Mouse (Mus musculus): ENCODE measurements at regions not wholly inside any gene's neighbourhood (a gene's known extent, or its start where the extent isn't known, plus 50 kb on each side); places are given as distances from the start of the nearest gene placed in this dataset.

DNA sequence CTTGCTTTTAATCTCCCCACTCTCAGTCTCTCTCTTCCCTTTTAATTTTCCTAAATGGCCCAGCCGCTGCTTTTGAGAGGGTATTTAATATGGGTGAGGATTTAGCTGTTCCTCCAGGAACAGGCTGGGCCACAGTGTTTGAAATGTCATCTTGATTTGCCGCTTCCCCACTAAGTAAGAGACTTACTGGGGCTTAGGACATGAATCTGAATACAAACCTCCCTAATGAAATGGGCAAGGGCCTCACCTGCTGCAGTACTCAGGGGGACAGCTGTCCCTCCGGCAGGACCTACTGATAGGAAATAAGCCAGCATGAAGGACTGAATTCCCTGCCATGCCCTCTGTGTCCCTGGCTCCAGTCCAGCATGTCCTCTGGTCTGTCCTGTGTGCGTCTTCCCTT, 50.6 kb upstream of the Prr23a1 start:
- Histone ChIP-seq H3K36me3 (no peaks in the 10 kb centered on the region), H3K4me3 (replicated peaks) (no peak overlapping the region), H3K27ac (no peak overlapping the region), H3K9me3 (replicated peaks) (no peaks in the 10 kb centered on the region), H3K27me3 (no peaks in the 10 kb centered on the region), H3K4me2 (no peak overlapping the region), H3K4me1 (no peaks in the 10 kb centered on the region), H3K9ac (no peak overlapping the region)
- WGBS = 61% methylated on average over 4 of the region's 4 CpGs
- ATAC-seq (replicated peaks; ENCODE audit: low FRiP score) = no peak

DNA sequence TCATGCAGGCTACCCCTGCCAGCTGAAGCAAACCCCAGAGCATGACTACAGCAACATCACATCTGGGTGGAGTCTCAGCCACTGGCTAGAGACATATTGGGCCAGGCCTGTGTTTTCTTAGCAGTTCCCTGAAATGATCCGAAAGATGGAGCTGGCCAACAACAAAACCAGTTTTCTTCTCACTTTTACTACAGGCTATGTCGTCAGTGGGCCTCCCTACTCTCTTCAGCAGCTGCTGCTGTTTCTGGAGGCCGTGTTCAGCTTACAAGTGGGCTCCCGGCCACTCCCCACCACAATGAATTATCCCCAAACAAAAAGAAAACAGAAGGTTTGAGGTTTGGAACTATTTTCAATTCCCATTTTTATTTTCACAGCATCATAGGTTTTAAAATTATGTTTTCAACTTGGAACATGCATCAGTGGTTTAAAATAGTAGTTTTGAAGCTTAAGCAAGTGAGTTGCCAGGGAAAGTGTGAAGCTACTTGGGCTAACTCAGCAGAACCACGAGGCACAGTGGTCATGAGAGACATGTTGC, 68.6 kb upstream of the Prr23a1 start:
- WGBS = 54% methylated on average over 5 of the region's 5 CpGs
- Histone ChIP-seq H3K4me1 (no peaks in the 10 kb centered on the region), H3K4me2 (no peak overlapping the region), H3K9me3 (replicated peaks) (no peaks in the 10 kb centered on the region), H3K4me3 (replicated peaks) (no peak overlapping the region), H3K27me3 (no peaks in the 10 kb centered on the region), H3K27ac (no peak overlapping the region), H3K9ac (no peak overlapping the region), H3K36me3 (no peaks in the 10 kb centered on the region)
- no peak for ATAC-seq (replicated peaks; ENCODE audit: low FRiP score)

DNA sequence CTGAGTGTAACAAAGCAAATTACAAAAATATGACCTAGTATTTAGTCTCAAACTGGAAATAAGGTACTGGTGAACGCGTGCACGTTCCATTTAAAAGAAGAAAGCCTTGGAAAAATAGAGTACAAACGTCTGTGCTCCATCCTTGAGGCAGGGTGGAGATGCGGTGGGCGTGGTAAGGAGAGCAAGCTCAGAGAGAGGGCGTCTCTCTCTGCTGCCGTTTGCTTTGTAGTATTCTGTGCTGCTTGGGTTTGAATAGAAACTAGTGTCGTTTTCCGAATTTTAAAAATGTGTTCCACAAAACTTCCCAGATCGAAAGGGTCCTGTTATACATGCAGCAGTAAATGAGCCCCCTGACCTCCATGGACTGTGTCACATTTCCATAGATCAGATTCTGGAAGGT, 69.1 kb upstream of the Prr23a1 start:
- Histone ChIP-seq H3K9me3 (replicated peaks) (no peaks in the 10 kb centered on the region), H3K4me3 (replicated peaks) (no peak overlapping the region), H3K36me3 (no peaks in the 10 kb centered on the region), H3K27me3 (no peaks in the 10 kb centered on the region), H3K4me1 (no peaks in the 10 kb centered on the region), H3K27ac (no peak overlapping the region), H3K9ac (no peak overlapping the region), H3K4me2 (no peak overlapping the region)
- ATAC-seq (replicated peaks; ENCODE audit: low FRiP score) = no peak
- 81% methylated on average over 11 of the region's 11 CpGs for WGBS

DNA sequence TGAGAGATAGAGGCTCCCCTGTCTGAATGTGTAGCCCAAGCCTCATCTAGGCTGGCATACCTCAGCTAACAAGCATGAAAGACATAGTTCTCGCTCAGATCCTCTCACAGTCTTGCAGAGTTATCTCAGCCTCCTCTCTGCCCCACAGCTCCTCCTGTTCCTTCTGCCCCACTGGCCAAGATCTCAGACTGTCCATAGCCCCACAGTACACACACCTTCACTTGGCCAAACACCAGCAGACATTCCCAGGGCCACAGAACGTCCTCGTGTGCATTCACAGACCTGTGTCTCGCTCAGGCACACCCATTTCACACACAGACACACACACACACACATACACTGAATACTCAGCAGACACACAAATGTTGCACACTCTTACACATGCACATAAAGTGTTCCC, 87.5 kb upstream of the Prr23a1 start:
- Histone ChIP-seq H3K4me3 (replicated peaks) (no peak overlapping the region), H3K9ac (no peak overlapping the region), H3K4me1 (no peaks in the 10 kb centered on the region), H3K9me3 (replicated peaks) (no peaks in the 10 kb centered on the region), H3K4me2 (no peak overlapping the region), H3K27me3 (0 out of 2 replicates have a peak, but pooled peaks cover 7% of the 10 kb centered on the region), H3K36me3 (no peaks in the 10 kb centered on the region), H3K27ac (no peak overlapping the region)
- no peak for ATAC-seq (replicated peaks; ENCODE audit: low FRiP score)
- 81% methylated on average over 4 of the region's 4 CpGs for WGBS

DNA sequence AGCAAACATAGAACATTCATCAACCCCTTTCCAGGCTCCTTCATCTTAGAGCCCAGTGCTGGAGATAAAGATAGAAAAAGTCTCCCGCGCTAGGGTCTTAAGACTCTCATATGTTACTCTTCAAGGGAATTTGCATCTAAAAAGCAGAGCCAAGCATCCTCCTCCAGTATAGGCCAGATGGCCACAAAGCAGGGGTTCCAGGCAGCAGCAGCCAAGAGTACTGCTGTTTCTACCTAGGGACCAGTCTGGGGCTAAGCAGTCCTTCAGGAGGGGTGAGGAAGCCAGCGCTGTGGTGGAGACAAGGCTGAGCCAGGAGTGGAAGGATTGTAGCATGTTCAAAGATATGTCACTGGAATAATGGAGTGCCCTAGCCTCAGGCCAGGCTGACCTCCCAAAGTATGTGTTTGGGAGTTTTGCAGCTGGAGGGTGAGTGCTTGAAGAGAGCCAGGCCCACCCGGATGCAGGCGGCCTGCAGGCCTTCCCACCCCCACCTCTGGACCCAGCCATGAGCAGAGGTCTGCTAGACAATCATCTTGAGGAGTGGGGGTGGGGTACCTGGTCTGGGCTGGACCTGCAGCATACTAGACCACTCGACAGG, 88.8 kb upstream of the Prr23a1 start:
- Histone ChIP-seq H3K4me2 (no peak overlapping the region), H3K9me3 (replicated peaks) (no peaks in the 10 kb centered on the region), H3K4me1 (no peaks in the 10 kb centered on the region), H3K27me3 (0 out of 2 replicates have a peak, but pooled peaks cover 7% of the 10 kb centered on the region), H3K9ac (no peak overlapping the region), H3K36me3 (no peaks in the 10 kb centered on the region), H3K27ac (no peak overlapping the region), H3K4me3 (replicated peaks) (no peak overlapping the region)
- 76% methylated on average over 6 of the region's 6 CpGs for WGBS
- peak; percentile 52; the same call in 1 of the 2 replicates for ATAC-seq (replicated peaks; ENCODE audit: low FRiP score)

- Histone ChIP-seq H3K36me3 (no peaks in the 10 kb centered on the region), H3K9me3 (replicated peaks) (no peaks in the 10 kb centered on the region), H3K27ac (no peak overlapping the region), H3K27me3 (no peaks in the 10 kb centered on the region), H3K4me3 (replicated peaks) (no peak overlapping the region), H3K9ac (no peak overlapping the region), H3K4me2 (no peak overlapping the region), H3K4me1 (no peaks in the 10 kb centered on the region)
- ATAC-seq (replicated peaks; ENCODE audit: low FRiP score) = no peak
These were observed 98.5 kb upstream of the Prr23a1 start for GRCm38 (mm10) chr9:98743785-98744184.

GRCm38 (mm10) chr9:98727276-98727860, 114.9 kb upstream of the Prr23a1 start:
- Histone ChIP-seq H3K36me3 (no peaks in the 10 kb centered on the region), H3K4me2 (no peak overlapping the region), H3K9ac (no peak overlapping the region), H3K4me3 (replicated peaks) (no peak overlapping the region), H3K27me3 (no peaks in the 10 kb centered on the region), H3K9me3 (replicated peaks) (no peaks in the 10 kb centered on the region), H3K4me1 (peaks cover 8% of the 10 kb centered on the region; the same call in 1 of the 2 replicates), H3K27ac (no peak overlapping the region)
- WGBS = 71% methylated on average over 5 of the region's 5 CpGs
- no peak for ATAC-seq (replicated peaks; ENCODE audit: low FRiP score)

GRCm38 (mm10) chr9:98726638-98727037, 115.7 kb upstream of the Prr23a1 start:
- H3K36me3 ChIP-seq = no peaks in the 10 kb centered on the region
- no peaks in the 10 kb centered on the region for H3K27me3 ChIP-seq
- H3K9ac ChIP-seq = no peak overlapping the region
- no peak overlapping the region for H3K4me3 ChIP-seq (replicated peaks)
- no peak for ATAC-seq (replicated peaks; ENCODE audit: low FRiP score)
- 56% methylated on average over 5 of the region's 5 CpGs for WGBS
- peaks cover 8% of the 10 kb centered on the region; the same call in 1 of the 2 replicates for H3K4me1 ChIP-seq
- no peak overlapping the region for H3K4me2 ChIP-seq
- no peak overlapping the region for H3K27ac ChIP-seq
- H3K9me3 ChIP-seq (replicated peaks) = no peaks in the 10 kb centered on the region

DNA sequence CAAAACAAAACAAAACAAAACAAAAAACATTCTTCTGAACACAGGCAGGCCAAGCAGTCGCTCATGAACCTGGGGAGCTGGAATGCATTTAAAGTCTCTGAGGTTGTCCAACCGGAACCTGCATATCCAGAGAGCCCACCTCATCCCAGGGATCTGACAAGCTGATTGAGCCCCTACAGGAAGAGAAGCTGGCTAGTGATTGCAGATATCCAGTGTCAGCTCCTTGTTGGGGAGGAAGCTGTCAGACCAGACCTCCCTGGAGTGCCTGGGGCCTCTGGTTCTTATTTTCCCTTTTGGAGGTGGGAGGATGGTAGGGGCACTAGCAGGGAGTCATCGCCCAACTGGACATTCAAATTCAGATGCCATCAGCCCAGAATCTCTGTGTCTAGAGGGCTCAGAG, 119.4 kb upstream of the Prr23a1 start:
- Histone ChIP-seq H3K9me3 (replicated peaks) (no peaks in the 10 kb centered on the region), H3K4me3 (replicated peaks) (no peak overlapping the region), H3K27me3 (no peaks in the 10 kb centered on the region), H3K27ac (0 out of 2 replicates have a peak overlapping the region, but pooled peaks have one; percentile 23), H3K4me2 (no peak overlapping the region), H3K9ac (no peak overlapping the region), H3K36me3 (no peaks in the 10 kb centered on the region), H3K4me1 (peaks cover 8% of the 10 kb centered on the region; the same call in 1 of the 2 replicates)
- WGBS = 31% methylated on average over 3 of the region's 3 CpGs
- peak; percentile 63; the same call in 1 of the 2 replicates for ATAC-seq (replicated peaks; ENCODE audit: low FRiP score)

- H3K9ac ChIP-seq = no peak overlapping the region
- ATAC-seq (replicated peaks; ENCODE audit: low FRiP score) = no peak
- no peaks in the 10 kb centered on the region for H3K9me3 ChIP-seq (replicated peaks)
- H3K27ac ChIP-seq = no peak overlapping the region
- no peak overlapping the region for H3K4me3 ChIP-seq (replicated peaks)
- no peaks in the 10 kb centered on the region for H3K27me3 ChIP-seq
- H3K4me1 ChIP-seq = peaks cover 8% of the 10 kb centered on the region; the same call in 1 of the 2 replicates
- no peaks in the 10 kb centered on the region for H3K36me3 ChIP-seq
- H3K4me2 ChIP-seq = no peak overlapping the region
- 82% methylated on average over 5 of the region's 5 CpGs for WGBS
These were observed 119.9 kb upstream of the Mrps22 start for GRCm38 (mm10) chr9:98721381-98721780.

DNA sequence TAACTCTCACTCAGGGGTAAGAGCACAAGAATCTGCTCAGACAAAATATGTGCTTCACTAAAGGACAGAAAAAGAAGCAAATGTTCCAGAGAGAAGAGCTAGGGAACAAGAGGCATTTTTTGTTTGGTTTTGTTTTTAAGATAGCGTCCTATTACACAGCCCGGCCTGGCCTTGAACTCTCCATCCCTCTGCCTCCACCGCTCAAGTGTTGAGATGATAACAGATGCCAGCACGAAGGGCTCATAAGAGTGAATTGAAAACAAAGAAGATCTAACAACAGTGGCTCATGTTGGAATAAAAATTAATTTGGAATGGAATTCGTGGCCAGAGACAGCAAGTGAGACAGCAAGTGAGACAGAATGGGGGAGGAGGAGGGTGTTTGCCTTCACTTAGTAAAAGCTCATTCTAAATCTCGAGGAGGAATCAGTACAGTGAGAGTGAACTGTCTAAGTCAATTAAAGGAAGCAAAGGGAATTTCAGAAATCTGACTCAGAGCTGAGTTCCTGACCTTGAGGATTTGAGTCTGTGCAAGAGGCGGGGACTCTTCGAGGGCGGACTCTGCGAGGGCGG, 116.3 kb upstream of the Mrps22 start:
- H3K9ac ChIP-seq = no peak overlapping the region
- 67% methylated on average over 11 of the region's 11 CpGs for WGBS
- no peak overlapping the region for H3K4me2 ChIP-seq
- H3K4me3 ChIP-seq (replicated peaks) = no peak overlapping the region
- H3K27ac ChIP-seq = no peak overlapping the region
- no peaks in the 10 kb centered on the region for H3K36me3 ChIP-seq
- ATAC-seq (replicated peaks; ENCODE audit: low FRiP score) = no peak
- H3K27me3 ChIP-seq = no peaks in the 10 kb centered on the region
- no peaks in the 10 kb centered on the region for H3K9me3 ChIP-seq (replicated peaks)
- peaks cover 4% of the 10 kb centered on the region; the same call in 1 of the 2 replicates for H3K4me1 ChIP-seq

DNA sequence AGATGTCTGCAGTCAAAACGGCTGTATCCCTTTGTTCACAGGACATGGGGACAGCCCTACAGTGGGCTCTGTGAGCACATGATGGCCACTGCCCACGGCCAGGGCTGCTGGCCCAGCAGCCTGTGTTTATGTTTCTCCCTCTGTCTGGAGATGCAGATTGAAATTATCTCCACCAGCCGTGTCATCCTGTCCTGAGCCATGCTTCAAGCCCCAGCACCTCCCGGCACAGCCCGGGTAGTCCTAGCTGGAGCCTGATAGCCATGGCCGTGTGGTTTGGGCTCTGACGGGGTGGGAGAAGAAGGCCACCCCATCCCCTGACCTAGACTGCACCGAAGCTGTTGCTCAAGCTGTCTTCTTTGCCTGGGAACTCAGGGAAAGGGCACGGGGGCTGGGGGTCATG, 113.2 kb upstream of the Mrps22 start:
- no peaks in the 10 kb centered on the region for H3K27me3 ChIP-seq
- ATAC-seq (replicated peaks; ENCODE audit: low FRiP score) = no peak
- H3K36me3 ChIP-seq = no peaks in the 10 kb centered on the region
- no peaks in the 10 kb centered on the region for H3K9me3 ChIP-seq (replicated peaks)
- H3K9ac ChIP-seq = no peak overlapping the region
- WGBS = 60% methylated on average over 9 of the region's 9 CpGs
- no peak overlapping the region for H3K4me3 ChIP-seq (replicated peaks)
- no peak overlapping the region for H3K4me2 ChIP-seq
- H3K27ac ChIP-seq = no peak overlapping the region
- peaks cover 5% of the 10 kb centered on the region for H3K4me1 ChIP-seq
